In the genomic region with DNA sequence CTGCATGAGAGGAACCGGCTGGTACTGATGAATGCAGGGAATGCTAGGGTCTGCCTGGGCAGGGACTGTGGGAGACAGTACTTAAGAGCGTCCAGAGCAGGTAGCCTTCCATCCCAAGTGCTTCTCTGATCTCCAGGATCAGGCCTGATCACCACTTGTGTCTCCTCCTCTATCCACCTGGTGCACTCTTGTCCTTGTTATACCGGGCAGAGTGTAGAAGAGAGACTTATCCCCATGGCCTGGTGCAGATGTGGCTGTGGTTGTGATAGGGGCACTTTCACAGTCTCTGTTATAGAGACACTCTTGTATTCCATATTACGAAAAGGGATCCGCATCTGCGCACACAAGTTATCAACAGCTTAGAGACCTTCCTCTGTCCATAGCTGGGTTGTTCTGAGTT, we compare ENCODE assay signal across 22 mouse cellular contexts.
"Had no signal": no experiment of that assay in that cellular context is flagged by ENCODE, and none has a peak within 500 bp of the region (broad histone marks: within the 10 kb centered on the region; RNA-seq: fewer than 3 reads in every experiment).

No protein-coding gene starts in this region.

- H3K9me3 ChIP-seq: heart, embryonic 12.5 days; hindbrain, embryonic 10.5 days; hindbrain, embryonic 12.5 days; limb, embryonic 10.5 days; limb, embryonic 12.5 days; liver, embryonic 13.5 days had no signal

- ATAC-seq: hindbrain, embryonic 16.5 days; inflammation-experienced regulatory T-cells, adult 6 months had no signal

- H3K36me3 ChIP-seq: heart, embryonic 12.5 days; hindbrain, embryonic 10.5 days; hindbrain, embryonic 12.5 days; limb, embryonic 10.5 days; limb, embryonic 12.5 days; liver, embryonic 13.5 days had no signal

- DNase-seq: gastrocnemius, postnatal 10 days; gastrocnemius, postnatal 25 days; heart, postnatal 10 days; heart, postnatal 4 days; kidney, adult 18-20 months; kidney, adult 8-10 months; kidney, postnatal 10 days; kidney, postnatal 4 days had no signal

- H3K4me1 ChIP-seq: heart, embryonic 12.5 days; limb, embryonic 10.5 days; limb, embryonic 12.5 days had no signal

- H3K4me2 ChIP-seq: heart, embryonic 12.5 days; hindbrain, embryonic 12.5 days; hindbrain, embryonic 14.5 days; limb, embryonic 12.5 days; liver, embryonic 11.5 days had no signal

- H3K4me3 ChIP-seq: gastrocnemius, adult 2 months; heart, adult 2 months; heart, embryonic 12.5 days; hindbrain, embryonic 10.5 days; hindbrain, embryonic 12.5 days; layer of hippocampus, adult 2 months; left cerebral cortex, adult 2 months; limb, embryonic 10.5 days; limb, embryonic 12.5 days; liver, embryonic 13.5 days had no signal

- H3K9ac ChIP-seq: heart, embryonic 12.5 days; hindbrain, embryonic 12.5 days; hindbrain, embryonic 14.5 days; limb, embryonic 12.5 days; liver, embryonic 13.5 days had no signal

- H3K27ac ChIP-seq: gastrocnemius, adult 2 months; heart, adult 2 months; hindbrain, embryonic 10.5 days; hindbrain, embryonic 12.5 days; hindbrain, embryonic 14.5 days; layer of hippocampus, adult 2 months; left cerebral cortex, adult 2 months; limb, embryonic 10.5 days; limb, embryonic 12.5 days; liver, embryonic 13.5 days had no signal

- H3K27me3 ChIP-seq: heart, embryonic 12.5 days; hindbrain, embryonic 12.5 days; limb, embryonic 12.5 days; liver, embryonic 13.5 days had no signal
